Mouse (Mus musculus): ENCODE measurements around the gene Nhlh2.

- no peak for TF ChIP-seq CTCF (IDR thresholded peaks at IDR 0.05; ENCODE audit: borderline replicate concordance, insufficient read depth, low read depth, low read length)
- peak; percentile 72 for TF ChIP-seq POLR2A (IDR thresholded peaks at IDR 0.05; ENCODE audit: borderline replicate concordance, insufficient read depth, low read length)
Observed at GRCm38 (mm10) chr3:102012611-102013211, 2.8 kb downstream of the Nhlh2 start.

Measured in cerebellum, adult 2 months (tissue).